Mouse (Mus musculus) forebrain, embryonic 13.5 days (tissue): ENCODE data around the gene Chst11. TPM values are rescaled to one million over a fixed set of nuclear protein-coding genes. Genes with fewer than 3 reads are reported as not detected.

ENCODE experiments used
- ATAC-seq: fragments of 200-750 bp; cut with Nextera tagmentation; 2 replicates; pipeline ENCODE4 v1.8.0; 2017
- H3K27ac ChIP-seq: fragments of 300-500 bp; sonication (generic); 2 replicates; pipeline ENCODE4 v1.5.1; 2015; ENCODE audit warnings: inconsistent platforms, mild to moderate bottlenecking, moderate library complexity
- H3K27me3 ChIP-seq: fragments of 300-500 bp; sonication (generic); 2 replicates; pipeline ENCODE4 v1.6.1; 2015; ENCODE audit warnings: mild to moderate bottlenecking, inconsistent platforms
- H3K36me3 ChIP-seq: fragments of 300-500 bp; sonication (generic); 2 replicates; pipeline ENCODE4 v1.6.1; 2015; ENCODE audit warnings: mild to moderate bottlenecking, inconsistent platforms; ENCODE audit not compliant: poor library complexity, severe bottlenecking
- H3K4me1 ChIP-seq: fragments of 300-500 bp; sonication (generic); 2 replicates; pipeline ENCODE4 v1.6.1; 2015; ENCODE audit warnings: inconsistent platforms
- H3K4me2 ChIP-seq: fragments of 300-500 bp; sonication (generic); 2 replicates; pipeline ENCODE4 v1.6.1; 2015; ENCODE audit warnings: inconsistent platforms, mild to moderate bottlenecking, moderate library complexity
- H3K4me3 ChIP-seq: fragments of 300-500 bp; sonication (generic); 2 replicates; pipeline ENCODE4 v1.5.1; 2015; ENCODE audit warnings: mild to moderate bottlenecking, inconsistent platforms
- H3K9ac ChIP-seq: fragments of 300-500 bp; sonication (generic); 2 replicates; pipeline ENCODE4 v1.6.1; 2015; ENCODE audit warnings: mild to moderate bottlenecking, inconsistent platforms
- H3K9me3 ChIP-seq: fragments of 300-500 bp; sonication (generic); replicated peaks from 2 replicates; pipeline ENCODE4 v1.6.1; 2016; ENCODE audit warnings: inconsistent platforms
- WGBS: fragments of 180-500 bp; shearing (Covaris S2); methylation state at CpG from one replicate; pipeline ENCODE4 v1.1.7; 2015; 5-methylcytosine and 5-hydroxymethylcytosine counted together
- polyA plus RNA-seq: library from polyadenylated mRNA; unstranded; fragments of >200 nt; fragmentation: Nextera tagmentation; extraction: Ambion mirVana; gene quantifications from 2 replicates; pipeline ENCODE4 v1.2.1, GENCODE M21; 2015

Chst11 gene
- polyA plus RNA-seq, 1 experiment from 2014 or later: 2.1 TPM

- H3K4me1 ChIP-seq: peaks cover 42% of the 10 kb centered on the region
- no peak overlapping the region for H3K9ac ChIP-seq
- peaks cover 6% of the 10 kb centered on the region; the same call in 1 of the 2 replicates for H3K9me3 ChIP-seq
- no peak for ATAC-seq
- WGBS: 88% methylated on average over 8 of the region's 8 CpGs
- H3K27ac ChIP-seq: no peak overlapping the region
- no peak overlapping the region for H3K4me3 ChIP-seq
- H3K4me2 ChIP-seq: no peak overlapping the region
- H3K36me3 ChIP-seq: no peaks in the 10 kb centered on the region
- no peaks in the 10 kb centered on the region for H3K27me3 ChIP-seq
These were observed 173.9 kb downstream of the Chst11 start for GRCm38 (mm10) chr10:83159229-83159628.

GRCm38 (mm10) chr10:83161656-83162365, 176.5 kb downstream of the Chst11 start:
- H3K9ac ChIP-seq: no peak overlapping the region
- no peaks in the 10 kb centered on the region for H3K27me3 ChIP-seq
- no peaks in the 10 kb centered on the region for H3K36me3 ChIP-seq
- peak; percentile 46 for ATAC-seq
- H3K27ac ChIP-seq: peak overlapping the region; percentile 66
- H3K4me3 ChIP-seq: no peak overlapping the region
- H3K4me2 ChIP-seq: no peak overlapping the region
- H3K9me3 ChIP-seq: no peaks in the 10 kb centered on the region
- H3K4me1 ChIP-seq: peaks cover 50% of the 10 kb centered on the region
- 70% methylated on average over 10 of the region's 10 CpGs for WGBS

- no peak for ATAC-seq
These were observed 178.6 kb downstream of the Chst11 start for GRCm38 (mm10) chr10:83163946-83164345.

GRCm38 (mm10) chr10:83164901-83165435, 179.7 kb downstream of the Chst11 start:
- H3K27me3 ChIP-seq: no peaks in the 10 kb centered on the region
- ATAC-seq: no peak
- no peak overlapping the region for H3K4me3 ChIP-seq
- H3K36me3 ChIP-seq: no peaks in the 10 kb centered on the region
- H3K9me3 ChIP-seq: no peaks in the 10 kb centered on the region
- no peak overlapping the region for H3K4me2 ChIP-seq
- peaks cover 30% of the 10 kb centered on the region for H3K4me1 ChIP-seq
- no peak overlapping the region for H3K9ac ChIP-seq
- 77% methylated on average over 8 of the region's 9 CpGs for whole genome bisulfite sequencing
- H3K27ac ChIP-seq: no peak overlapping the region

More at GRCm38 (mm10) chr10:83163946-83164345, 178.6 kb downstream of the Chst11 start:
- no peak overlapping the region for H3K4me2 ChIP-seq
- H3K9ac ChIP-seq: no peak overlapping the region
- H3K36me3 ChIP-seq: no peaks in the 10 kb centered on the region
- H3K27me3 ChIP-seq: no peaks in the 10 kb centered on the region
- WGBS: 74% methylated on average over 6 of the region's 6 CpGs
- H3K4me1 ChIP-seq: peaks cover 32% of the 10 kb centered on the region
- H3K4me3 ChIP-seq: no peak overlapping the region
- no peaks in the 10 kb centered on the region for H3K9me3 ChIP-seq
- no peak overlapping the region for H3K27ac ChIP-seq

GRCm38 (mm10) chr10:83165521-83166243, 180.4 kb downstream of the Chst11 start:
- H3K27me3 ChIP-seq: no peaks in the 10 kb centered on the region

GRCm38 (mm10) chr10:83166272-83166671, 181.0 kb downstream of the Chst11 start:
- Histone ChIP-seq H3K9me3 (no peaks in the 10 kb centered on the region), H3K36me3 (no peaks in the 10 kb centered on the region), H3K27ac (no peak overlapping the region), H3K4me2 (no peak overlapping the region), H3K9ac (no peak overlapping the region), H3K27me3 (no peaks in the 10 kb centered on the region), H3K4me1 (peaks cover 35% of the 10 kb centered on the region), H3K4me3 (no peak overlapping the region)
- 74% methylated on average over 9 of the region's 9 CpGs for WGBS
- ATAC-seq: no peak

More at GRCm38 (mm10) chr10:83165521-83166243, 180.4 kb downstream of the Chst11 start:
- Histone ChIP-seq H3K9me3 (no peaks in the 10 kb centered on the region), H3K4me1 (peaks cover 35% of the 10 kb centered on the region), H3K27ac (no peak overlapping the region), H3K36me3 (no peaks in the 10 kb centered on the region), H3K4me3 (no peak overlapping the region), H3K9ac (no peak overlapping the region), H3K4me2 (no peak overlapping the region)
- no peak for ATAC-seq
- 72% methylated on average over 11 of the region's 11 CpGs for WGBS

GRCm38 (mm10) chr10:83167492-83167891, 182.2 kb downstream of the Chst11 start:
- Histone ChIP-seq H3K4me3 (no peak overlapping the region), H3K27ac (no peak overlapping the region), H3K4me2 (no peak overlapping the region), H3K27me3 (no peaks in the 10 kb centered on the region), H3K9me3 (no peaks in the 10 kb centered on the region), H3K9ac (no peak overlapping the region), H3K36me3 (no peaks in the 10 kb centered on the region), H3K4me1 (peaks cover 24% of the 10 kb centered on the region)
- 93% methylated on average over 6 of the region's 6 CpGs for WGBS
- no peak for ATAC-seq

- H3K36me3 ChIP-seq: no peaks in the 10 kb centered on the region
- 85% methylated on average over 11 of the region's 11 CpGs for WGBS
- no peak overlapping the region for H3K27ac ChIP-seq
- no peak overlapping the region for H3K4me2 ChIP-seq
- H3K9ac ChIP-seq: no peak overlapping the region
- no peak for ATAC-seq
- no peak overlapping the region for H3K4me3 ChIP-seq
- no peaks in the 10 kb centered on the region for H3K27me3 ChIP-seq
- H3K9me3 ChIP-seq: no peaks in the 10 kb centered on the region
- H3K4me1 ChIP-seq: peaks cover 22% of the 10 kb centered on the region
These were observed 183.2 kb downstream of the Chst11 start for GRCm38 (mm10) chr10:83168303-83169056.

- 89% methylated on average over 6 of the region's 6 CpGs for WGBS
- Histone ChIP-seq H3K4me2 (no peak overlapping the region), H3K4me3 (no peak overlapping the region), H3K27ac (no peak overlapping the region), H3K9ac (no peak overlapping the region), H3K9me3 (no peaks in the 10 kb centered on the region), H3K4me1 (peaks cover 16% of the 10 kb centered on the region), H3K27me3 (no peaks in the 10 kb centered on the region), H3K36me3 (no peaks in the 10 kb centered on the region)
- ATAC-seq: no peak
These were observed 184.3 kb downstream of the Chst11 start for GRCm38 (mm10) chr10:83169554-83169953.

- H3K4me3 ChIP-seq: no peak overlapping the region
- 74% methylated on average over 5 of the region's 5 CpGs for WGBS
- no peak for ATAC-seq
- H3K27me3 ChIP-seq: no peaks in the 10 kb centered on the region
- peaks cover 14% of the 10 kb centered on the region for H3K4me1 ChIP-seq
- no peak overlapping the region for H3K9ac ChIP-seq
- no peak overlapping the region for H3K27ac ChIP-seq
- H3K9me3 ChIP-seq: no peaks in the 10 kb centered on the region
- H3K4me2 ChIP-seq: no peak overlapping the region
- no peaks in the 10 kb centered on the region for H3K36me3 ChIP-seq
These were observed 192.9 kb downstream of the Chst11 start for GRCm38 (mm10) chr10:83178151-83178550.

GRCm38 (mm10) chr10:83178661-83179060, 193.4 kb downstream of the Chst11 start:
- peaks cover 16% of the 10 kb centered on the region for H3K4me1 ChIP-seq
- H3K4me2 ChIP-seq: no peak overlapping the region
- WGBS: 83% methylated on average over 1 of the region's 1 CpGs
- no peaks in the 10 kb centered on the region for H3K36me3 ChIP-seq
- no peak overlapping the region for H3K4me3 ChIP-seq
- H3K9me3 ChIP-seq: no peaks in the 10 kb centered on the region
- no peak overlapping the region for H3K9ac ChIP-seq
- no peaks in the 10 kb centered on the region for H3K27me3 ChIP-seq
- H3K27ac ChIP-seq: no peak overlapping the region
- ATAC-seq: no peak
